Mouse (Mus musculus) lung, adult 18-20 months (tissue): ENCODE data around the gene Pkig.
"Not testable (repeated sequence)": the region's sequence is repeated elsewhere in the genome, so short reads cannot be mapped to it uniquely, and the experiment has no call there.

Experiments used
- DNase-seq, 2 experiments: peaks; one replicate each; pipeline ENCODE4 v3.0.0; 2022; ENCODE audit warnings: mixed read lengths in 2 of 2

The Pkig gene

GRCm38 (mm10) chr2:163685761-163686200 lies 27.6 kb downstream of the Pkig start:
- peak; percentile 50 to 70 for DNase-seq

- DNase-seq: no peak
Observed at GRCm38 (mm10) chr2:163686233-163686632, 28.0 kb downstream of the Pkig start.

GRCm38 (mm10) chr2:163686886-163687285 lies 28.7 kb downstream of the Pkig start:
- DNase-seq: no peak

GRCm38 (mm10) chr2:163688377-163688776 lies 30.2 kb downstream of the Pkig start:
- not testable (repeated sequence) for DNase-seq

- DNase-seq: no peak
Observed at GRCm38 (mm10) chr2:163689771-163690170, 31.6 kb downstream of the Pkig start.

GRCm38 (mm10) chr2:163690409-163691304 lies 32.5 kb downstream of the Pkig start:
- DNase-seq: no peak

GRCm38 (mm10) chr2:163691846-163692605 lies 33.8 kb downstream of the Pkig start:
- no peak for DNase-seq

GRCm38 (mm10) chr2:163692873-163693612 lies 34.9 kb downstream of the Pkig start:
- DNase-seq: peak in 1 of 2 experiments; percentile 34

GRCm38 (mm10) chr2:163693716-163694314 lies 35.6 kb downstream of the Pkig start:
- DNase-seq: peak in 1 of 2 experiments; percentile 63

GRCm38 (mm10) chr2:163696763-163697162 lies 38.6 kb downstream of the Pkig start:
- no peak for DNase-seq

GRCm38 (mm10) chr2:163697764-163698480 lies 39.7 kb downstream of the Pkig start:
- DNase-seq: peak; percentile 24 to 25

- no peak for DNase-seq
Observed at GRCm38 (mm10) chr2:163699078-163699780, 41.0 kb downstream of the Pkig start.

- no peak for DNase-seq
Observed at GRCm38 (mm10) chr2:163702431-163702830, 44.2 kb downstream of the Pkig start.

- no peak for DNase-seq
Observed at GRCm38 (mm10) chr2:163702921-163703320, 44.7 kb downstream of the Pkig start.

- no peak for DNase-seq
Observed at GRCm38 (mm10) chr2:163703599-163704260, 45.5 kb downstream of the Pkig start.

- no peak for DNase-seq
Observed at GRCm38 (mm10) chr2:163708321-163708720, 50.1 kb downstream of the Pkig start.

GRCm38 (mm10) chr2:163708763-163709250 lies 50.6 kb downstream of the Pkig start:
- DNase-seq: no peak

- DNase-seq: no peak
Observed at GRCm38 (mm10) chr2:163710000-163710399, 51.8 kb downstream of the Pkig start.

- DNase-seq: peak; percentile 63 to 72
Observed at GRCm38 (mm10) chr2:163710606-163711159, 52.5 kb downstream of the Pkig start.

GRCm38 (mm10) chr2:163711368-163711868 lies 53.2 kb downstream of the Pkig start:
- DNase-seq: no peak
